Mouse (Mus musculus) frontal cortex, adult 2 months (tissue): ENCODE measurements at regions not wholly inside any gene's neighbourhood (a gene's known extent, or its start where the extent isn't known, plus 50 kb on each side); places are given as distances from the start of the nearest gene placed in this dataset.
A peak's percentile ranks its signal among the peaks of the same experiment; 100 is the strongest.

Experiments
- DNase-seq, 2 experiments: peaks; one replicate each; pipeline ENCODE4 v3.0.0; 2022; ENCODE audit warnings: low spot score in 1 of 2; ENCODE audit errors: extremely low spot score in 1 of 2

DNA sequence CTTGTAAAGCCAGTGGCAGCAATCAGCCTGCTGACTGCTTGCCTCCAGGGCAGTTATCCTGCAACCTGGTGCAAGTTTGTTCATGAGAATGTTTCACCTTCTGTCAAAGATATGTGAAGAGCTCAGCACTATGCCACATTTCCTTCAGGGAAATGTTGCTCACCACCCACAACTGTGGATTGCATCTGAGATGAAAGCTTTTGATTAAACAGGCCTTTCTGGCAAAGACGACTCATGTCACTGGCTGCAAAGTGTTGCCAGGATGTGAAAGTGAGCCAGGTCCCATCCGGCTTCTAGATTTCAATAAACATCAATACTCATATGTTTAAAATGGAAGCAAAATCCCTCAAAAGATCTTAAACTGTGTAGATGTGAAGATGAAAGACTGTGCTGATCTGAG is 2121.0 kb downstream of the Gm37988 start:
- no peak for DNase-seq

DNA sequence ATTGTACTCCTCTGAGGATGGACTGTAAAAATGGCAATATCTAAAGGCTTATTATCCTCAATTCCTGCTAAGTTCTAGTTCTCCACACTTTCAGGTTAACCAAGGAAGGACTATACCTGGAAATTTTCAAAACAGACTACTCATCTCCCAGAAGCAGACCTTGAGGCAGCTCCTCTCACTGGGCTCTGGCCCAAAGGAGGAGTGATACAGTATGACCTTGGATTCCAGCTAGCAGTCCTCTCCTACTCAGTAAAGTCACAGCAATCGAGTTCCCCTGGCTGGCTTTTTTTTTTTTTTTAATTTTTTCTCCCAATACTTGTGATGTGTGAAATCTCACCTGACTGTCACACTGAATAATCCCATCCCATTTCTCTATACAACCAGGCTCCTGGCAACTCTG is 2124.2 kb downstream of the Gm37988 start:
- no peak for DNase-seq

DNA sequence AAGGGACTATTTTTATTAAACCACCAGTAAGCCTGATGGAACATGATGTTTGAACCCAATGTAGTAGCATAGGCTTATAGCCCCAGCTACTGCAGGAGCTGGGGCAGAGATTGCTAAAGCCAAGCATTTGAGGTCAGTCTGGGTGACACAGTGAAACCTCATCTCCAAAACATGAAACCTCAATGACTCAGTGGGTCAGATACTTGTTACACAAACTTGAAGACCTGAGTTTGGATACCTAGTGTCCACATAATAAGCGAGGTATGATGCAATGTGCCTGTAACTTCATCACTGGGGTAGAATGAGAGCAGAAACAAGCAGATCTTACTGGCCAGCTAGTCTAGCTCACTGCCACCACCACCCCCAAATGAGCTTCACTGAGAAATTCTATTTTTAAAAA is 2162.1 kb downstream of the Gm37988 start:
- DNase-seq: no peak

DNA sequence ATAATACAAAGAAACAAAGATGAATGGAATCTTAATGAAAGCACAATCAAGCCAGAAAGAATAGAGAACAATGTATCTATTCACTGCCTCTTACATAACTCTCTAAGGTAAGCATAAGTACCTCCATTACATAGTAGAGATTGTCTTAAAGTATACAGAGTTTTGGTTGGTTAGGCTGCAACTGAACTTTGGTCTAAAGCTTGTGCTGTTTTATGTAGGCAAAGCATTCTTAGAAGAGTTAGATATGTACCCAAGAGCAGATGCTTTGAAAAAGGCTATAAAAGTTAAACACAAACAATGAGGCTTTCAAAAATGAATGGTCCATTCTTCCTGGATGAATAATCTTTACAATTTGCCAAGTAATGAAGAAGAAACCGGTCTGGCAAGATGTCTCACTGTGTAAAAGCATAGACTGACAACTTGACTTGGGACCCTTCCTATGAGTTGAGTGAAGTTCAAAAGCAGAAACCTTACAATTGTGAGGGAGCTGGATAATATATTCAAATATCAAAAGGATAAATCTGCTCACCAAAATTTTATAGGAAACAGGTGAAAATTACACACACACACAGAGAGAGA is 2166.1 kb downstream of the Gm37988 start:
- no peak for DNase-seq

DNA sequence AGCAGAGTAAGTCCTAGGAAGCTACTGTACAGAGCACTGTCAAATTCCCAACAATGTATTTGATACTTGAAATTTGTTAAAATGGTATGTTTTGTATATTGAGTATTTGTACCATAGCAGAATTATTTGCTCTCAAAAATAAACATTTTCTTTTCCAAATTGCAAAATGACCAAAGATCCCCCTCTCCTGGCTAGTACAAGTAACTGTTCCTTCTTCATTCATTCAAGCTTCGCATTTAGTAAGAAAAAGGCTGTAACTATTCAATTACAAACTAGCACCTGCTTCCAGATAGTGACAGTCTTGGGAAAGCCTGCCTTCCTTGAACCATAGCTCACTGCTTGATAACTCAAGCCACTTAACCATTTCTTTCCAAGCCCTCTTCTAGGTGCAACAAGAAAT is 2171.9 kb downstream of the Gm37988 start:
- DNase-seq: peak in 1 of 2 experiments; percentile 3

DNA sequence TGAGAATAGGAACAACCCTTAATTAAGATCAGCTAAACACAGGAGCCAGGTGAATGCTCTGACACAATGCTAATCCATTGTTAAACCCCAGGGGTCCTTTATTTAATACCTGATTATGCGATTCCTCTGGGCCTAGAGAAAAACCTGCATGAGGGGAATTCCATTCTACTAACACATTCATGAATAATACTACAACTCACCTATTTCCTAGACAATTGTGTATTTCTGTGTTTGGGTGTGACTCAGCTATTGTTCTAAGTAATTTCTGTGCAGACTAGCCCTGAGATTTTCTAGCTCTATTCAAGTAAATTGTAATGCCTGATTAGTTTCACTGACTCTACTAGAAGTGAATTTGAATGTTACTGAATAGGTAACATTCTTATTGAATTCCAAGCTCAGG is 2176.5 kb downstream of the Gm37988 start:
- no peak for DNase-seq

DNA sequence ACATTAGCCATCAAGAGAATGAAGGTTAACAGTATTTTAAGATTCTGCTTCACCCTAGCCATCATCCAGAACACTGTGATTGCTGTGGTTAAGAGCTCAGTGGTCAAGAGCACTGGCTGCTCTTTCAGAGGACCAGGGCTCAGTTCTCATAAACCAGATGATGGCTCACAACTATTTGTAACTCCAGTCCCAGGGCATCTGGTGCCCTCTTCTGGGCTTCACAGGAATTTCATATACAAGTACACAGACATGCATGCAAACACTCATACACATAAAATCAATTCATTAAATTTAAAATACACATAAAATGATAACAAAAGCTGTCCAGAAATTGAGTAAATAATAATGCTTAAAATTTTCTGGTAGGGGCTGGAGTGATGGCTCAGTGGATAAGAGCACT is 2189.9 kb downstream of the Gm37988 start:
- DNase-seq: no peak

DNA sequence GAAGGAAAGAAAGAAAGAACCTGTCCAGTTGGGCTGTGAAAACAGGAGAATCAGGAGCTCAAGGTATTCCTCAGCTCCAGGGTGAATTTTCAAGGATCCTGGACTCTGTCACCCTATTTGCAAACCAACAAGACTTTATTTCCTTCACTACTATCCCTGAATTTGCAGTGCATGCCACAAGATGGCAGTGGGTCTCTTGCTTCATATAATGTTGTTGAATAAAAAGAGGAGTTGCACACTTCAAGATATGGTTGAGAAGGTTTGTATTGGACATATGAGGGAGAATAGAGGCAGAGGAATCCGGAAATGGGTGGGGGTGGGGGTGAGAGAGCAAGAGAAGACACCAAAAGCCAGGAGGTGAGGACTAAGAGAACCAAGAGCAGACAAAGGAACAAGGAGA is 2202.5 kb downstream of the Gm37988 start:
- DNase-seq: peak; percentile 20 to 76
